Mouse (Mus musculus): Measurements from ENCODE around the gene Fkbpl. TPM values are rescaled to one million over a fixed set of nuclear protein-coding genes. Genes with fewer than 3 reads are reported as not detected.

Fkbpl gene
- polyA plus RNA-seq, 1 experiment = 26.4 TPM

DNA sequence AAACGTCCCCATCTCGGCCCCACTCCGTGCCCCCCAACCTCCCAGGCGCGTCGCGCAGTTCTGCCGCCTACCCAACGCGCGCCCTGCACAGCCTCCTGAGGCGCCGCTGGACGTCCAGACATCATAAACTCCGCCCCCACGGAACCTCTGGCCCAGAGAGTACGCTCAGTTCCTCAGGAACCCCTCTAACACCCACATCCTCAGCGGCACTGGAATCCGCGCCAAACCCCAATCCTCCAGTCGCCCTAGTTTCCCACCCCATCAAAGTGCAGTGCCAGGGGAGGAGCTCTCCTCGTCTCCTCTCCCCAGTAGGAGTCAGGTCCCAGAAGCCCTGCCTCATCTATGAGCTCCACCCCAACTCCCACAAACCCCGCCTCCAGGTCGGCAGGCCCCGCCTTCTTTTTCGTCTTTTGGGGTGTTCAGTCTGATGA, 12.3 kb upstream of the Fkbpl start:
- peak overlapping the region; percentile 49 for H3K27ac ChIP-seq (replicated peaks; ENCODE audit: low read depth, low read length)
- peaks cover 5% of the 10 kb centered on the region for H3K4me1 ChIP-seq (ENCODE audit: control insufficient read depth, insufficient read depth, insufficient read length, low read length)
- H3K4me3 ChIP-seq (ENCODE audit: insufficient read depth, low read depth, low read length) = peak overlapping the region; percentile 55

- Histone ChIP-seq H3K27ac (replicated peaks; ENCODE audit: low read depth, low read length) (no peak overlapping the region), H3K4me3 (ENCODE audit: insufficient read depth, low read depth, low read length) (no peak overlapping the region), H3K4me1 (ENCODE audit: control insufficient read depth, insufficient read depth, insufficient read length, low read length) (peaks cover 13% of the 10 kb centered on the region)
These were observed 8.9 kb upstream of the Fkbpl start for GRCm38 (mm10) chr17:34635671-34636070.

DNA sequence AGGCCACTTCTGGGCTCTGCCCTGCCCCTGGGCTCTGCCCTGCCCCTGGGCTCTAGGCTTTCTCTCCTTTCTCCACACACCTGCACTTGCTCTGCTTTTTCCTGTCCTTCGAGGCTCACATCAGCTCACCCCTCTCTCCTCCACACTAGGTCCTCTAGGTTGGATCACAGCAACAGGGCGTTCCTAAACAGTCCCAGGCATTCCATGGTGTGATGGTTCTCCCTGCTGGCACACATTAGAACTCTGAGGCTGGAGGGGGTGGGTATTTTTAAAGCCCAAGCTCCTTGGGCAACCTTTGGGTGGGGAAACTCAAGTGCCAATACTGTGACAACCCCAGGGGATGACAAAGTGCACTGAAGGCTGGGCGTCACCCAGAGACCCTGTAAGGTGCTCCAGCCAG, 7.1 kb upstream of the Fkbpl start:
- H3K27ac ChIP-seq (replicated peaks; ENCODE audit: low read depth, low read length) = 0 out of 2 replicates have a peak overlapping the region, but pooled peaks have one; percentile 40
- H3K4me3 ChIP-seq (ENCODE audit: insufficient read depth, low read depth, low read length) = no peak overlapping the region
- peaks cover 12% of the 10 kb centered on the region for H3K4me1 ChIP-seq (ENCODE audit: control insufficient read depth, insufficient read depth, insufficient read length, low read length)

- Histone ChIP-seq H3K27ac (replicated peaks; ENCODE audit: low read depth, low read length) (peak overlapping the region; percentile 93), H3K4me1 (ENCODE audit: control insufficient read depth, insufficient read depth, insufficient read length, low read length) (peaks cover 14% of the 10 kb centered on the region), H3K4me3 (ENCODE audit: insufficient read depth, low read depth, low read length) (peak overlapping the region; percentile 39)
These were observed 4.9 kb upstream of the Fkbpl start for GRCm38 (mm10) chr17:34639461-34640255.

- H3K4me1 ChIP-seq (ENCODE audit: control insufficient read depth, insufficient read depth, insufficient read length, low read length) = peaks cover 23% of the 10 kb centered on the region
- no peak overlapping the region for H3K4me3 ChIP-seq (ENCODE audit: insufficient read depth, low read depth, low read length)
- H3K27ac ChIP-seq (replicated peaks; ENCODE audit: low read depth, low read length) = peak overlapping the region; percentile 93
These were observed 3.6 kb upstream of the Fkbpl start for GRCm38 (mm10) chr17:34640778-34641601.

- Histone ChIP-seq H3K4me1 (ENCODE audit: control insufficient read depth, insufficient read depth, insufficient read length, low read length) (peaks cover 29% of the 10 kb centered on the region), H3K27ac (replicated peaks; ENCODE audit: low read depth, low read length) (no peak overlapping the region), H3K4me3 (ENCODE audit: insufficient read depth, low read depth, low read length) (no peak overlapping the region)
These were observed 2.6 kb upstream of the Fkbpl start for GRCm38 (mm10) chr17:34641945-34642344.

DNA sequence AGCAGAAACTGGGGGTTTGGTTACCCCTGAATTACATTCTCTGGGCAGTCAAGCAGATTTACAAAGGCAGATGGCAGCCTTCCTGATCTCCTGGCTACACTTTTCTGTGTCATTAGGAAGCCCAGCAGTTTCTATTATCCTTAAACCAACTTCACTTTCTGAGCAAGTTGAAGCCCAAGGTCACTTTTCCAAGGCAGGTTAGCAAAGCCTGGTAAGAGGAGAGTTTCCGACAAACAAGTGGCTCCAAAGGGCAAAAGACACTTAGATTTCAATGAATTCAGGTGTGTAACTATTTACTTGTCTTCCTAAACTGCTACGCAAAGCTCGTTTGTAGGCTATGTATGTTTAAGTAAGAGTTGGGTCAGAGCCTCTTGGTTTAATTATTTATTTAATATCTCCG, 1.2 kb upstream of the Fkbpl start:
- Histone ChIP-seq H3K4me1 (ENCODE audit: control insufficient read depth, insufficient read depth, insufficient read length, low read length) (peaks cover 29% of the 10 kb centered on the region), H3K27ac (replicated peaks; ENCODE audit: low read depth, low read length) (no peak overlapping the region), H3K4me3 (ENCODE audit: insufficient read depth, low read depth, low read length) (no peak overlapping the region)

GRCm38 (mm10) chr17:34643944-34644343, 620 bp upstream of the Fkbpl start:
- peaks cover 29% of the 10 kb centered on the region for H3K4me1 ChIP-seq (ENCODE audit: control insufficient read depth, insufficient read depth, insufficient read length, low read length)
- H3K27ac ChIP-seq (replicated peaks; ENCODE audit: low read depth, low read length) = no peak overlapping the region
- H3K4me3 ChIP-seq (ENCODE audit: insufficient read depth, low read depth, low read length) = no peak overlapping the region

DNA sequence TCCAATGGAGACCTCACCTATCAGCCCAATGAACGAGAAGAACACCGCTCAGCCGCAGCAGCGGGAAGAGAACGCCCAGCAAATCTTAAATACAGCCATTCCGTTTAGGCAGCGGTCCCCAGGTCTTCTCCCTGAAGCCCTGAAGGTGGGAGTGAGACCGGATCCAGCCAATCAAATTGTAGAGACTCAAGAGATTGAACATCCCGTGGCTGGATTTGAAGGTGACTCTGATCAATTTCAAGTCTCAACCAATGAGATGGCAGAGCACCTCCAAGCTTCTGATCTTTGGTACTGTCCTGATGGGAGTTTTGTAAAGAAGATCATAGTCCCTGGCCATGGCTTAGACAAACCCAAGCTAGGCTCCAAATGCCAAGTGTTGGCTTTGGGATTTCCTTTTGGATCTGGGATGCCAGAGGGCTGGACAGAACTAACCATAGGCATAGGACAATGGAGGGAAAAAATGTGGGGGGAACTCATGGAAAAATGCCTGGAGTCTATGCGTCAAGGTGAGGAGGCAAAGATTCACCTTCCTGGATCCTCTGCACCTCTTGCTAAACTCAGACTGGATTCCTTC, 779 bp downstream of the Fkbpl start:
- peak overlapping the region; percentile 80 for H3K27ac ChIP-seq (replicated peaks; ENCODE audit: low read depth, low read length)
- H3K4me3 ChIP-seq (ENCODE audit: insufficient read depth, low read depth, low read length) = peak overlapping the region; percentile 73
- peaks cover 23% of the 10 kb centered on the region for H3K4me1 ChIP-seq (ENCODE audit: control insufficient read depth, insufficient read depth, insufficient read length, low read length)

- Histone ChIP-seq H3K4me3 (ENCODE audit: insufficient read depth, low read depth, low read length) (peak overlapping the region; percentile 73), H3K27ac (replicated peaks; ENCODE audit: low read depth, low read length) (peak overlapping the region; percentile 80), H3K4me1 (ENCODE audit: control insufficient read depth, insufficient read depth, insufficient read length, low read length) (peaks cover 21% of the 10 kb centered on the region)
These were observed 1.4 kb downstream of the Fkbpl start for GRCm38 (mm10) chr17:34645831-34646511.

- H3K4me1 ChIP-seq (ENCODE audit: control insufficient read depth, insufficient read depth, insufficient read length, low read length) = peaks cover 18% of the 10 kb centered on the region
- H3K4me3 ChIP-seq (ENCODE audit: insufficient read depth, low read depth, low read length) = peak within 1 kb of the TSS; percentile 81
- peak within 1 kb of the TSS; percentile 52 for H3K27ac ChIP-seq (replicated peaks; ENCODE audit: low read depth, low read length)
These were observed 2.6 kb downstream of the Fkbpl start, which contains the start of gene Atf6b for GRCm38 (mm10) chr17:34646906-34647787. Gene Atf6b, plus strand, starts transcription at chr17:34647146.

DNA sequence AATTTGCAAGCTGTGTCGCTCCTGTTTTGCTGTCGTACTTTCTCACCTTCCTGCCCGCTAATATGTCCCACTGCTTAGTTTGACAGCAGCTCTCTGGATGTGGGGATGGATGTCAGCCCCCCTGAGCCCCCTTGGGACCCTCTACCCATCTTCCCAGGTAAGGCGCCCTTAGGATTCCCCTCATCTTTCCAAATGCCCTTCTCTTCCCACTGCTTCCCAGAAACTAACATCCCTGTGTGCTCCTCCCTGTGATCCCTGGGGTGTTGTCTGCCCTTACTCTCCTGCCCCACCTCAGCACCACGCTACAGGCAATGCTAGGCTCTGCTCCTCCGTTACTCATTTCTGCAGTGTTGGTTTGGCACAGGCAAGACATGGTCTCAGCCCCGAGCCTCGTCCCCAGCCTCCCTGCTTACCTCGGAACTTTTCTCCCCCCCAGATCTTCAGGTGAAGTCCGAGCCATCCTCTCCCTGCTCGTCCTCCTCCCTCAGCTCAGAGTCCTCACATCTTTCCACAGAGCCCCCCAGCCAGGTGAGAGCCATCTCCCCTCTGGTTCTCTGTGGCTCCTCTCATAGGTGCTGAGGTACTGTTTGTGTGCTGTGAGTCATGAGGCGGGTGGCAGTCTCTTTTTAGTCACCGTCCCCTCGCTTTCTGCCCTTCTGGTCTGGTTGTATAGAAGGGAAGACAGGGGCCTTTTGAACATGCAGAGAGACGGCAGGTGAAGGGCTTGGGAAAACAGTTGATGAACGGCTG, 3.8 kb downstream of the Fkbpl start:
- Histone ChIP-seq H3K4me3 (ENCODE audit: insufficient read depth, low read depth, low read length) (peak overlapping the region; percentile 1; the same call in 1 of the 2 replicates), H3K27ac (replicated peaks; ENCODE audit: low read depth, low read length) (no peak overlapping the region), H3K4me1 (ENCODE audit: control insufficient read depth, insufficient read depth, insufficient read length, low read length) (peaks cover 18% of the 10 kb centered on the region)

GRCm38 (mm10) chr17:34649106-34649864, 4.7 kb downstream of the Fkbpl start:
- peaks cover 15% of the 10 kb centered on the region for H3K4me1 ChIP-seq (ENCODE audit: control insufficient read depth, insufficient read depth, insufficient read length, low read length)
- H3K4me3 ChIP-seq (ENCODE audit: insufficient read depth, low read depth, low read length) = no peak overlapping the region
- H3K27ac ChIP-seq (replicated peaks; ENCODE audit: low read depth, low read length) = no peak overlapping the region
